Mouse (Mus musculus): ENCODE measurements around the gene Gm28308.

Gene Gm28308

GRCm38 (mm10) chr6:52246403-52246803 lies 33.3 kb upstream of the Gm28308 start:
- DNase-seq: no peak

- DNase-seq: no peak
Measured at GRCm38 (mm10) chr6:52245757-52246142, 32.6 kb upstream of the Gm28308 start, which contains the start of gene Hoxa11. Hoxa11 (minus strand) TSS chr6:52245810.

- DNase-seq: no peak
Measured at GRCm38 (mm10) chr6:52245040-52245756, 32.1 kb upstream of the Gm28308 start.

GRCm38 (mm10) chr6:52244471-52245039 lies 31.4 kb upstream of the Gm28308 start:
- no peak for DNase-seq

DNA sequence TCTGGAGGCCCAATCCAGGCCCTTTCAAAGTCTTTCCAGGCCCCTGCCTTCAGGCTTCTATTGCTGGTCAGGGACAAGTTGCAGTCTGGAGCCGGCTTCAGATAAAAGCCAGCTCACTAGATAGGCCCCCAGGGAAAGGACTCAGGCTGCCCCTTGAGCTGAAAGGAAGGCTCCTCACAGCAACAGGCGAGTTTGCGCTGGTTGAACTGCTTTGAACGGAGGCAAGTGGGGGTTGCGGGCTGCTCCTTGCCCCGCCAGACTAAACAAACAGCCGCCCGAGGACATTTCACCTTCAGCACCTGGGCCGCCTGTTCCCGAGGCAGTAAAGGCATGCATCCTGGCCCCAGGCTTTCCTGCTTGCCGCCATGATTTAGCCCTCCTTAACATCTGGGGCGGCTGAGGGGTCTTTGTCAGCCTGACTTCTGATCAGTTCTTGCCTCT lies 30.6 kb upstream of the Gm28308 start:
- no peak for DNase-seq

GRCm38 (mm10) chr6:52242801-52243332 lies 29.7 kb upstream of the Gm28308 start:
- DNase-seq: no peak

DNA sequence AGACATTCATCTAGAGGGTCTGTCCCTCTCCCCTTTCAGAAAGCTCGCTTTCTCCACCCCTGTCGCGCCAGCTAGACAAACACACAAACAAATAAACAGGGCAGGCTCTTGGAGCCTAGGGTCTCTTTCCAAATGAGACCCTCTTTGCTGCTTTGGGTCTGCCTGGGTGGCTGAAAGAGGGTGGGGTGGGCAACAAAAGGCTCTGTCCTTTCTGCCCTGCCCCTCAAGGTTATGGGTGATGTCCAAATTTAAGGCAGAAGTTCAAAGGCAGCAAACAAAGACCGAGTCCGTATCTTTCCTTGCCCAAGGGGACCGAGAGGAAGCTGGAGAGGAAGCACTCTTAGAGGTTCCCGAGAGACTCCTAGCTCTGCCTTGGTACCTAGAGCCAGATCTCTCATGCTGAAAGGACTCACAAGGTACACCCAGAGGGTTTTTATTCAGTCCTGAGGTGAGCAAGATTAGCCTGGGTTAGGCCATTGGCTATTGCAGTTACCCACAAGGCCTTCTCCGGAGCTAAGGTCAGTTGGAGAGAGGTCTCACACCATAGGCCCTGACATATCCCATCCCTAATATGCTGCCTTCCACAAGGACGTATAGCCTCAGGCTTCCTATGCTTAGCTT lies 28.0 kb upstream of the Gm28308 start:
- no peak for DNase-seq

GRCm38 (mm10) chr6:52240389-52241000 lies 27.4 kb upstream of the Gm28308 start, which contains the start of gene Hoxa10:
Hoxa10 (minus strand) TSS chr6:52240854.
- DNase-seq: peak; percentile 75 to 78

- no peak for DNase-seq
Measured at GRCm38 (mm10) chr6:52239625-52240388, 26.7 kb upstream of the Gm28308 start.

DNA sequence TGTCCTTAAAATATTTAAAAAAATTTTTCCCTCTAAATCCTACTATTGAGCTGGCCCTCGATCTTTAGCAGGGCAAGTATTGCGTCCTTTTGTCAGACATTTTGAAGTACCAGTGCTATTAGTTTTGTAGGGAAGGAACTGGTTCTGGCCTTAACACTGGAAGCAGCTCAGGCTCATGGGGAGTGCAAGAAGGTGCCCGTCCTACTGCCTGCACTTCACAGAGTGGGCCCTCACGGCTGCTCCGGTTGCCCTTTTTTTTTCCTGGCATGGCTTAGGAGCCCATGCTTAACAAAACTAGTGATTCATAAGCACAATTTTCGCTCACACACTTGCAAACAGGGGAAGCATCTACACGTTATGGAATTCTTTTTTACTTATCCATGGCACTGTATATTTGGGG lies 25.8 kb upstream of the Gm28308 start:
- no peak for DNase-seq

GRCm38 (mm10) chr6:52238155-52238545 lies 25.0 kb upstream of the Gm28308 start:
- no peak for DNase-seq

DNA sequence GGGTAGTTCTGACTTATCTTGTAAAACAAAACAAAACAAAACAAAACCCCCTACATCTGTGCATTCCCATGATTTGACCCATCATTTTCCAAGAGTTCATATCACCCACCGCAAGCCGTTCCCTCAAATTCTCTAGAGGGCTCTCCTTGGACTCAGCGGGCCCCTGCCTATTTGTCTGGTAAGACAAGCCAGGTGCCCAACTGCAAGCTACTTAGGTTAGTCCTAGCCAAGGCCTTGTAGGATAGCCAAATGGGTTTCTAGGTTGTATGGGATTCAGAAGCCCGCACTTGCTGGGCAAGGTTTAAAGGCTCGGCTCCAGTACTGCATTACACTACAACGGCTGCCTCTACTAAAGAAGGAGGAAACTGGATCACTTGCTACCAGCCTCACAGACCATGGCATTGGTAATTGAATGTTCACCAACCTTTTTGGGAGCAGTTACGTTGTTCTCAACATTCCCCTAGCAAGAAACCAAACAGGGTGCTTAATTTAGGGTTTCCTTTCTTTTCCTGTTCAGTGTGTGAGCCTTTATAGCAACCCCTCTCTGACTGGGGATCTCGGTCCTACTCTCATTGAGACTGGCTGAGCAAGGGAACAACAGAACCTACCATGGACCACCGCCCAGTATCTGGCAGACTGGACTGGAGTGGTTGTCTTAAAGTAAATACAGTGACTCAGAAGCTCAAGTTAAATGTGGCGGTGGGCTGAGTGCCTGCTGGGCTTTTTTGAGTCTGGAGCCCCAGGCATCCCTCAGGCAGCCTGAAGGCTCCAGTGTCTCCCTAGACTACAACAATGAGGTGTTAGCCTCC lies 24.4 kb upstream of the Gm28308 start:
- DNase-seq: no peak

DNA sequence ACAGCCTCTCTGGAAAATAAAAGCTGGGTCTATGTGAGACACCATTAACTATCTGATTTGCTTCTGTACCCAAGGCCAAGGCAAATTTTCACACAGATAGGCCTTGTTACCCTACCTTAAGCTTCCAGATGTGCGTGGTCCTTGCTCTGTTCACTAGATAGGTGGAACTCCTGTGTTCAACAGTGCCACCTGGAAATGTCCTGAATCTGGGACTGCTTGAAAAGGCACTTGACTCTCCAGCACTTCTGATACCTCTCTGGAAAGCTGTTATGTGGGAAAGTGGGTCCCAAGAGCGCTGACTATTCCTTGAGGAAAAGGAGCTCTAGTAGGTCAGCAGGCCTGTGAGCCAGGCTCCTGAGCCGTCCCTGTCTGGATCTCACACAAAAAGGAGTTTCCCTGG lies 23.7 kb upstream of the Gm28308 start:
- no peak for DNase-seq

GRCm38 (mm10) chr6:52235866-52236265 lies 22.7 kb upstream of the Gm28308 start:
- DNase-seq: no peak

DNA sequence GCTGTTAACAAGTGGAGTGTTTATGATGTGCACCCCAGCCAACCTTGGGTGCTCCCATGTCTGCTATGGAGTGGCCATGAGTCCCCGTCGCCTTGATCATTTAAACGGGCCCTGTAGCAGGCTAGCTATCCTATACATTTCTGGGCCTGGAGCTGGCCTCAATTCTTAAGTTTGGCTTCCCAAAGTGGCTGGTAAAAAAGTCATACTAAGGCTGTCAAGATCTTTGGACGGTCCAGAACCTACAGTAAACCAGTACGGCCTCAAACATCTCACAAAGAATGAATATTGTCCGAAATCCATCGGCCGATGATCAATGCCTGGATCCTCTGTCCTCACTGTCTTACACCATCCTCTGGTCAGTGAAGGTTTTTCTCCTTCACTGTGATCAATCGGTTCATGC lies 22.1 kb upstream of the Gm28308 start:
- no peak for DNase-seq

- no peak for DNase-seq
Measured at GRCm38 (mm10) chr6:52234428-52235140, 21.4 kb upstream of the Gm28308 start.

GRCm38 (mm10) chr6:52233546-52234427 lies 20.6 kb upstream of the Gm28308 start:
- no peak for DNase-seq

DNA sequence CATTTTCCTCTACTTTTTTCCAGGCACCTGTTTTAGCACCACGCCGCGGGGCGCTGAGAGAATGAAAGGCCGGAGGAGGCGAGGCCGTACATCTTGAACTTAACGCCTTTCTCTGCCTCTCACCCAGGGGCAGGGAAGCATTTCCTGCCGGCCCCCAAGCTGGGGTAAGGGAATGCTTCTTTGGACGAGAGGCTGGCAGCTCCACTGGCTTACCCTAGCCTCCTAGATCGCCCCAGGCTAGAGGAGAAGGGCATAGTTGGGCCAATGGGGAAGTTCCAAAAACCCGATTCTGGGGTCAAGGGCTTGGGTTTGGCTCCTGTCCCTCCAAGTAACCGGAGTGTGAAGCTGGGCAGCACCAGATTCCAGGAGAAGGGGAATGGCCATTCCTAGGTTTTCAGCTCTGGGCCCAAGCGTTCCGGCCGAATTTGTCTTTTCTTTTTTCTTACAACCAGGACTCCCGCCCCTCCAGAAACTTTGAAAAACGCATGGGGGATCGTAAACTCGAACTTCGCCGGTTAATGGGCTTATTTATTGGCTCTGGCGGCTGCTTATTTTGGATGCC lies 19.9 kb upstream of the Gm28308 start:
- DNase-seq: no peak

GRCm38 (mm10) chr6:52232568-52232965 lies 19.4 kb upstream of the Gm28308 start:
- no peak for DNase-seq
